Mouse (Mus musculus) heart, postnatal 36 days (tissue): ENCODE results near the gene Pde1c. TPM values are rescaled to one million over a fixed set of nuclear protein-coding genes. Genes with fewer than 3 reads are reported as not detected.

ENCODE experiments used
- DNase-seq, 2 experiments: peaks; one replicate each; pipeline ENCODE4 v3.0.0; 2021 to 2022
- intact Hi-C: fragments of 180-260 bp; cut with DNase I; formaldehyde crosslinking; loops from one replicate; pipeline ENCODE4 v1.15.1; 2025
- total RNA-seq, 2 experiments: library from RNA; stranded (reverse); gene quantifications; 2 replicates each; pipeline ENCODE4 v1.2.3; 2021

The Pde1c gene
- total RNA-seq, 2 experiments from 2014 or later = 73.7 to 99.0 TPM

GRCm38 (mm10) chr6:56156836-56157235 is 412.1 kb downstream of the Pde1c start:
- no peak for DNase-seq
- intact Hi-C loops = no loop called here

GRCm38 (mm10) chr6:56130493-56131159 is 438.3 kb downstream of the Pde1c start:
- no peak for DNase-seq
- intact Hi-C loops = loop anchor here (5.0 kb wide), 1 partner anchor 237 kb away; no protein-coding TSS in a partner anchor

DNA sequence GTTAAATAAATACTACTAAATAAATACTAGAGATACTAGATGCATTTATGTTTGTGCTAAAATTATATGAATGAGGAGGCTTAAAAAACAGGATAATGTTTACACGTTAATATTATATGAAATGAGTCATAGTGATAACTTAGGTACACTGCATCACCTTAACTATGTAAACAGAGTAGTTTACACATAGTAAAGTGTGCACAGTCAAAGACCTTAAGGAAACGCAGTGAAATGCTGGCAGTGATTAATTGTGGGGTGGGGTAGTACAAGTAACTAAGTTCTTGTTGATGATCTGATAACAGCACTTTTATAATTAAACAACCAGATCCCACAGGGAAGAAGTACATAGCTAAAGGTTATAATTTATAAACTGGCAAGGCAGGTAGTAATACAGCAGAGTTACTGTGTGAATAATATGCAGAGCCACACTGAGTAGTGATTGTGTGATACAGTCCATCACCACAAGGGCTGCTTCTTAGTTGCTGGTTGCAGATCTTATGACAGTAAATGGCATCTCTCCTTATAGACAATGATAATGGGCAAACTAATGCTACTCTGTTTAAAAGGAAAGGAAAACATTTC is 469.3 kb downstream of the Pde1c start:
- DNase-seq = no peak
- intact Hi-C loops = no loop called here

GRCm38 (mm10) chr6:56098427-56098826 is 470.5 kb downstream of the Pde1c start:
- no peak for DNase-seq
- intact Hi-C loops = no loop called here

GRCm38 (mm10) chr6:56076378-56076805 is 492.5 kb downstream of the Pde1c start:
- intact Hi-C loops = loop anchor here (10.0 kb wide), 1 partner anchor 288 kb away; no protein-coding TSS in a partner anchor
- DNase-seq = no peak

GRCm38 (mm10) chr6:56068516-56068915 is 500.4 kb downstream of the Pde1c start:
- no peak for DNase-seq
- intact Hi-C loops = no loop called here

DNA sequence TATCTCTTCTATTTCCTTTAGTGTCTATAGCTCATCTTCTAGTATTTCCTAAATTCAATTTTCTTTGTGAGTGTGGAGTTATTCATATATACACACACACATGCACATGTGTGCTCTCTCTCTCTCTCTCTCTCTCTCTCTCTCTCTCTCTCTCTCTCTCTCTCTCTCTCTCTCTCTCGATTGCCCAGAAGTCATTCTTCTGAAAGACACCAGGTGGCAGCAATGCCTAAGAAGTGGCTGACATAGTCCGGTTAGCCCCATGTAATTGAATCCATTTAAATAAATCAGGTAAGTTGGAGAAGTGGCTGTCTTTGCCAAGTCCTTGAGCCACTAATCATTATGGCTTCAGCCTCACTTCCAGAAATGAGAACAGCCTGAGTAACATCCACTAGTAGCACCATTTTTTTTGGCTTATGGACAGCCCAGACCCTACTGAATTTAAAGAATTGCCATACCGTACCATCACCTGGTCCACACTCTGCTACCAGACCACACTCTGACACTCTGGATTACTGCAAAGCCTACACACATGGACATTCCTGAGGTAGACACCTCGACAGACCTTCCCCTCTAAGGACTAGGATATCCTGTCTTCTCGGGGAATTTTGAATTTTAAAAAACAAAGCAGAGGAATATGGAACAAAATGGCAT is 502.1 kb downstream of the Pde1c start:
- intact Hi-C loops = loop anchor here (1.0 to 2.0 kb wide), 3 partner anchors 380 to 542 kb away; no protein-coding TSS in a partner anchor
- peak; percentile 17 to 35 for DNase-seq

GRCm38 (mm10) chr6:56063736-56064135 is 505.2 kb downstream of the Pde1c start:
- DNase-seq = no peak
- intact Hi-C loops = no loop called here

DNA sequence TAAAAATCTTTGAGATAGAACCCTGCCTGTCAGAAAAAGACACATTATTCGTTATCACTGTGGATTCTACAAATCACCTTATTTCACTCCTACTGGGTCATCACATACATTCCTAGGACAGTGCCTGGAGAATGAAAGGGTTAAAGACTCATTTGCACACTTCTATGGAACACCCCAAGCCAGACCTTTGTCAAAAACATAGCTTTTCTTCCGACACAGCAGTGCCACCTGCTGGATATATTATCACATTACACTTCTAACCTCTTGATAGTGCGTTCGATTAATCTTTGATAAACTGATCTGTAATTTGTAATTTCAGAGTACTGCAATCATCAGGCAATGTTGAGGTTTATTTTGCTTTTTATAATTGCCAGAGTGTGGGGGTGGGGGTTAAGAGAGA is 519.8 kb downstream of the Pde1c start:
- DNase-seq = no peak
- intact Hi-C loops = loop anchor here (1.0 to 5.0 kb wide), 2 partner anchors 76 to 527 kb away; no protein-coding TSS in a partner anchor

GRCm38 (mm10) chr6:56048580-56048979 is 520.3 kb downstream of the Pde1c start:
- no peak for DNase-seq
- intact Hi-C loops = loop anchor here (5.0 kb wide), 1 partner anchor 526 kb away; no protein-coding TSS in a partner anchor

DNA sequence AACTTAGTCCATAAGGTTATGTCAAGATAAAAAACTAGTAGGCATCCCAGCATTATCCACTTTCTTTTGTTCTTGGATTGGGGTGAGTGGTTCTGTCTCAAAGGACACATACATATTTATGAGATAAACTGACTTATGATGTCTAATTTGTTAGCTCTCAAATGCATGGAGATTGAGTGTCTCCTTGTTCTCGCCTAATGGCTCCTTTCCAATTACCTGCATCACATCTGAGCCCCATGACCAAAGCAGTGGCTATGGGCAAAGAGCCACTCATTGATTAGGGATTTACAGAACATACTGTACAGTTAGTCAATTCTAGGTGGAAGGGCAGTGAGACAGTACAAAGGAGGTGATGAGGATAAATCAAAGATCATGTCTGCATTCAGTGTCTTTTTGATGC is 524.2 kb downstream of the Pde1c start:
- intact Hi-C loops = loop anchor here (5.0 kb wide), 1 partner anchor 522 kb away; no protein-coding TSS in a partner anchor
- no peak for DNase-seq

- intact Hi-C loops = no loop called here
- no peak for DNase-seq
Measured at GRCm38 (mm10) chr6:56044270-56044669, 524.6 kb downstream of the Pde1c start.

DNA sequence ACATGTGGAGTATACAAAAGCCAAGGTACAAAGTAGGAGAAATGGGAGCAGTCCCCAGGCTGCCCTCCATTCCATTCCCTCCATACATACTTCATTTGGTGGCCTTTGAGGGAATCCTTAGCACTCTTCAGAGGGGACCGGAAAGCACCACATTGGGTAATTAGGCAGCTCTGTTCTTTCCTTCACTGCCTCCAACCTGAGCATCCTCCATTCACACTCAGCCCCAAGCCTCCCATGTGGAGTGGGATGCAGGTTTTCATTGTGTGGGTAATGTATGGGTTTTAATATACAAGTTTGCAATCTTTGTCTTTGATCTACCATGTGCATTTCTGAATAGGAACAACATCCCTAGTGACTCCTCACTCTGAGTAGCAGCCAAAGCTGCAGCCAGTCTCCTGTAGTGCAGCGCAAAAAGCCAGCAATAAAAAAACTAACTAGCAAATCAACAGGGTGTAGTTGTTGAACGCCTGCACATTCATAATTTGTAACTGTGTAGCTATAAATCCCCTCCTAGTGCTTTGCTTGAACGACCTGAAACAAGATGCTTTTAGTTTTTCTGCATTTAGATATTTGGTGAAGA is 529.3 kb downstream of the Pde1c start:
- DNase-seq = no peak
- intact Hi-C loops = no loop called here

DNA sequence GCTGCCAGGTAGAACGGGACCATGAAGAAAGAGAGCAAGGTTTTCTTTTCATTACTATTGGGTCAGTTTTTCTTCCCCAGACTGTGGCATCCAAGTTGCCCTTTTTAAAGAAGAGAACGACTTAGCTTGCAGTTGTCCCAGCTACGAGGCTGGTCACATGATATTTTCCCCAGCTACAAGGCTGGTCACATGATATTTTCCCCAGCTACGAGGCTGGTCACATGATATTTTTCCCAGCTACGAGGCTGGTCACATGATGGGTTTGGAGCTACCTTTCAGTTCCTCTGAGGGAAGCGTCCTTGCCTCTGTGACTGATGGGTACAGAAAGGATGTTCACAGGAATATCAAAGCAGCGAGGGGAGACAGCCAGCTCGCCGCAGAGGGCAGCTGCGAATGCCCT is 533.8 kb downstream of the Pde1c start:
- intact Hi-C loops = no loop called here
- no peak for DNase-seq

DNA sequence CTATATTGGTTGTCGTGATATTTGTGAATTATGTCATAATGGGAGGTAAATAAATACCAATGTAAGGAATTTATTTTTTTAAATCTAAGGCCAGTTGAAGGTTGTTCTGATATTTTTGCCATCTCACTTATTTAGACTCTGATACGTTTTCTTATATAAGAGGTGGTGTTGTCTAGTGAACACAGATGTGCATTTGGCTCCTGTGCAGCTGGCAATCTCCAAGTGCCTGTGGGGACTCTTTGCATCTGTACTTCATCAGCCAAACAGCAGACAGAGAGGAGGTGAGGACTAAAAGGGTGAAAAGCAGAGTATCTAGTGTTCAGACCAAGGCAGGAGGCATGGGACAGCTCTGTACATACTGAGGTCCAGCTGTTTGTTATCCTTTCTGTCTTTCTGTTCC is 536.7 kb downstream of the Pde1c start:
- intact Hi-C loops = no loop called here
- DNase-seq = peak in 1 of 2 experiments; percentile 6

DNA sequence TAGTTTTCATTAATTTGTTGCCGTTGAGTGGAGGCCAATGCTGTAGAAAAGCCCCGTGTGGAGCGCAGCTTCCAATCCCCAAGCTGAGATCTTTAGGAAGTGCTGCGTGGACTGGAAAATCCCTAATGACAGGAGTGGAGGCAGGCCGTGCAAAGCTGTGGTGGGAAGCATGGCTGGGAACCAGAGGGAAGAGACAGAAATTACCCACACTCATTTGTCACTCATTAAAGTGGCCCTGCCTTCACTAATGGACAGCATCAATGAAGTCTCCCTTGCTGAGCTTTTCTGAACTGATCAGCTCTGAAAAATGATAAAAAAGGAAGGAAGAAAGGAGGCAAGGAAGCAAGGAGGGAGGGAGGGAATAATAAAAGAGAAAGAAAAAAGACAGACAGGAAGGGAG is 538.9 kb downstream of the Pde1c start:
- no peak for DNase-seq
- intact Hi-C loops = no loop called here

DNA sequence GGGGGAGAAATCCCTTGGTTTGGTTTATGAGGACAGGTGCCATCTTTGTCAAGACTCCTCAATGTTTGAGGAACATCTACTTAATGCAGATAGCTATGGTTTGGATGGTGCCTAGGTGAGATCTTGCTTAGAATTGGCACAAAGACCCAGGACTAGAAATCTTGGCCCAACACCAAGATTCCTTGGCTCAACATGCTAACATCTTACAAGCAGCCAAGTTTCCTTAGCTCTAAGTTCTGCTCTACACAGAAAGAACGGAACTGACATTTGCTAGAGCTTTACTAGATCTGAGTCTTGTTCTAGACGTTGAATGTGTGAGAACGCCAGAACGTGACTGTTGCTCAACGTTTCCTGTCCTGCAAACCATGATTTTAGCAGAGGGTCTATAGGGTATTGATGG is 540.9 kb downstream of the Pde1c start:
- intact Hi-C loops = no loop called here
- no peak for DNase-seq

DNA sequence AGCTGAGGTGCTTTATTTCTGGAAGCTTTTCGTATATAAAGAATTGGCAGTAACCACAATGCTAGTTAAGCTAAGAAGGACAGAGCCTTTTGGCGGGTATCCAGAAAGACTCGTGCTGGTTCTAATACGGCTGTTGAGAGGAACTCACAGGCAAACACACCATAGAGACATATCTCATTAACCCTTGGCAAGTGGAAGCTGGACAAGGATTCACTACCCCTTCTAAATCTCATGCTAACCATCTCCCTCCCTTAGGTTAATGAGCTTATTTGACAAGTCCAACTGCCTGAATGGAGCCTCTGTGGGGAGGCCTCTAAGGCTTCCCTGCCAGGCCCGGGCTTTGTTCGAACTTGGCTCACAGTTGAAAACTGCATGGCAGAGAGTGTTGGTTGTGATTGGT is 541.6 kb downstream of the Pde1c start:
- intact Hi-C loops = no loop called here
- DNase-seq = no peak

DNA sequence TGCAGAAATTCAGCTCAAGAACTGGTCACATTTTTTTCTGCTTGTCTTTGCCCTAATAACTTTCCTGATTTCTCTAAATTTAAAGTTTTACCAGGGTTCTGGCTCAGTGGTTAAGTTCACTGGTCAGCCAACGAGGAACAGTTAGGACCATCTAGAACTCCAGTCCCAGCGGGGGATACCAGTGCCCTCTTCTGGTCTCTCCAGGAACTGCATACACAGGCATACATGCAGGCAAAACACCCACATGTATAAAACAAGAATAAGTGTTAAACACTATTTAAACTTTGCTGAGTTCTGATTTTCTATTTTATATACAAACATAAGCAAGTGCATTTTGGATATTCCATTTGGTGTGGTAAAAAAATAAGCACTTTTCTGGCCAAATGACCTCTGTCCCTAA is 543.4 kb downstream of the Pde1c start:
- DNase-seq = peak in 1 of 2 experiments; percentile 5
- intact Hi-C loops = no loop called here
